Mouse (Mus musculus): Measurements from ENCODE around the gene Ankrd53. TPM values are rescaled to one million over a fixed set of nuclear protein-coding genes. Genes with fewer than 3 reads are reported as not detected.

The Ankrd53 gene
- polyA plus RNA-seq (2015; fragmentation: Nextera tagmentation; extraction: Ambion mirVana) = 0.15 and 0.30 TPM in 2 replicates

- Histone ChIP-seq H3K9me3 (no peaks in the 10 kb centered on the region), H3K4me3 (peak within 1 kb of the TSS; percentile 41), H3K9ac (peak within 1 kb of the TSS; percentile 66), H3K4me2 (peak within 1 kb of the TSS; percentile 68), H3K27ac (no peak within 1 kb of the TSS), H3K36me3 (no peaks in the 10 kb centered on the region), H3K4me1 (peaks cover 17% of the 10 kb centered on the region), H3K27me3 (peaks cover 67% of the 10 kb centered on the region)
- no peak for ATAC-seq (ENCODE audit: insufficient number of reproducible peaks, insufficient read depth, low FRiP score, low TSS enrichment, low read depth)
- WGBS = 23% methylated on average over 6 of the region's 6 CpGs
Observed at GRCm38 (mm10) chr6:83762344-83762743, at the start of gene Ankrd53. Ankrd53 (plus strand) TSS chr6:83762644.

DNA sequence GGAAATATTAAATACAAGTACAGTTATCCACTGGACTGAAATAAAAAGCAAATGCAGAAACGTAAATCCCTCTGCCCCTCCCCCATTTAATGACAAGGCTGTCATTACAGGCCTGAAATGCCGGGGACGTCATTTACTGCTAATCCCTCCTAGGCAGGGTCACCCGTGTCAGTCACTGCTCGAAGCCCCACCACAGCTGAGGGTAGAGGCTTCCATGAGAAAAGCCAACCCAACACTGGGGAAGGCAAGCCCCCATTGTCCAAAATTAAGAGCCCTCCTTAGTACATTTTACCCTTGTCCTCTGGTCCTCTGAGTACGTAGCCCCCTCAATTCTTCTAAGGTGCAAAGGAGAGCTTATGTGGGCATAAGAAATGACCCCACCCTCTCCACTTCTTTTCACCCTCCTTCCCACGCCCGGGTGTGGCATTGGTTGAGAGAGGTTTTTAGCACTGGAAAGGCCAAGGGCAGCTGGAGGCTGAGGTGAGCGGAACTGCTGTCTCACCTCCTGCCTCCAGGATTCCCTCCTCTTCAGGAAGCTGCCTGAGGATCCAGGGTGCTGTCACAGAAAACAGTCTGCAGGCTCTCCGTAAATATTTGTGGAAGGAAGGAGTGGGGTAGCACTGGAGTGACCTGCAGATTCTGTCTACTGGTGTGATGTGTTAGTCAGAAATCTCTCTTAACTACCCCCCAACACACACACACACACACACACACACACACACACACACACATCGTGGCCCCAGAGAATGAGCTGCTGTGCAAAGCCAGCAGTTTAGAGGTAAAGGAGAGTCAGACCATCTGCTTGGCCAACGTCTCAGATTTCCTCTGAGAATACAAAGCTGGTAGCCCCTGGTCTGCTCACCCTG lies 48.9 kb upstream of the Ankrd53 start:
- 3% methylated on average over 12 of the region's 12 CpGs for WGBS
- Histone ChIP-seq H3K27me3 (peaks cover 99% of the 10 kb centered on the region), H3K9me3 (no peaks in the 10 kb centered on the region), H3K36me3 (no peaks in the 10 kb centered on the region), H3K9ac (no peak overlapping the region), H3K4me3 (no peak overlapping the region), H3K4me1 (peaks cover 24% of the 10 kb centered on the region), H3K27ac (no peak overlapping the region), H3K4me2 (no peak overlapping the region)
- no peak for ATAC-seq (ENCODE audit: insufficient number of reproducible peaks, insufficient read depth, low FRiP score, low TSS enrichment, low read depth)

- Histone ChIP-seq H3K27ac (no peak overlapping the region), H3K9me3 (no peaks in the 10 kb centered on the region), H3K36me3 (no peaks in the 10 kb centered on the region), H3K4me1 (peaks cover 24% of the 10 kb centered on the region), H3K27me3 (peaks cover 99% of the 10 kb centered on the region), H3K4me2 (no peak overlapping the region), H3K9ac (no peak overlapping the region), H3K4me3 (no peak overlapping the region)
- 1% methylated on average over 34 of the region's 34 CpGs for WGBS
- no peak for ATAC-seq (ENCODE audit: insufficient number of reproducible peaks, insufficient read depth, low FRiP score, low TSS enrichment, low read depth)
Observed at GRCm38 (mm10) chr6:83714221-83715123, 48.0 kb upstream of the Ankrd53 start.

- H3K4me2 ChIP-seq = no peak overlapping the region
- WGBS = 2% methylated on average over 30 of the region's 30 CpGs
- ATAC-seq (ENCODE audit: insufficient number of reproducible peaks, insufficient read depth, low FRiP score, low TSS enrichment, low read depth) = no peak
- H3K27ac ChIP-seq = no peak overlapping the region
- no peak overlapping the region for H3K4me3 ChIP-seq
- H3K4me1 ChIP-seq = peaks cover 21% of the 10 kb centered on the region
- H3K27me3 ChIP-seq = peaks cover 99% of the 10 kb centered on the region
- H3K9me3 ChIP-seq = no peaks in the 10 kb centered on the region
- H3K36me3 ChIP-seq = no peaks in the 10 kb centered on the region
- H3K9ac ChIP-seq = no peak overlapping the region
Observed at GRCm38 (mm10) chr6:83715461-83716196, 46.8 kb upstream of the Ankrd53 start.

DNA sequence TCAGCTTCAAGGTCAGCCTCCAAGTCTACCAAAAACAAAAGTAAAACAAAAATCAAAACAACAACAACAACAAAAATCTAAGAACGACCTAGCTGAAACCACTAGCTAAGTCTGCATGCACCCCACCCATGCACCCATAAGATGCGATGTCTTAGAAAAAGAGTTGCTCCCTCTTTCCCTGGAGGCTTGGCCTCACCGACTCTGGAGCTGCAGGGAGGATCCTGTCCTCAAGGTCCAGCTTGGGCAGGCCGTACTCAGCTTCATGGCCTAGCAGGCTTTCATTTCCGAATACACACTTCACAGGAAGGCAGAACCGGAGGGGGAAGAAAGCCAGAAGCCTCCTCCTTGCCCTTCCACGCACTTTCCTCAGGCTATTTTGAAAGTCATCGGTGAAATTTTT lies 45.4 kb upstream of the Ankrd53 start:
- no peaks in the 10 kb centered on the region for H3K36me3 ChIP-seq
- WGBS = 1% methylated on average over 8 of the region's 8 CpGs
- no peak overlapping the region for H3K4me3 ChIP-seq
- no peaks in the 10 kb centered on the region for H3K9me3 ChIP-seq
- no peak overlapping the region for H3K4me2 ChIP-seq
- no peak overlapping the region for H3K9ac ChIP-seq
- H3K27me3 ChIP-seq = peaks cover 99% of the 10 kb centered on the region
- H3K27ac ChIP-seq = no peak overlapping the region
- no peak for ATAC-seq (ENCODE audit: insufficient number of reproducible peaks, insufficient read depth, low FRiP score, low TSS enrichment, low read depth)
- peaks cover 7% of the 10 kb centered on the region for H3K4me1 ChIP-seq

DNA sequence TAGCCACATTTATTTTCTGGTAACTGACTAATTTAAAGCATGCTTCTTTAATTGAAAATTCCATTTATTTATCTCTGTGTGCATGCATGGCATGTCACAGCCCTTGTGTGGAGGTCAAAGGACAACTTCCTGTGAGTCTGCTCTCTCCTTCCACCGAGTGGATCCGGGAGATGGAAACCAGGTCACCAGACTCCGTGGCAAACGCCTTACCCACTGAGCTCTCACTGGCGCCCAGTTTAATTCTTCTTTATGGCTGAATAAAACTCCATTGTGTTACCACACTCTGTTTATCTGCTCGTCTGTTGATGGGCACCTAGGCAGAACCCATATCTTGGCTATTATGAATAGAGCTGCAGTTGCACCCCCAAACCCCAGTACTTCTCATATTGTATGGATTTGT lies 39.9 kb upstream of the Ankrd53 start:
- peaks cover 81% of the 10 kb centered on the region for H3K27me3 ChIP-seq
- WGBS = 17% methylated on average over 6 of the region's 6 CpGs

DNA sequence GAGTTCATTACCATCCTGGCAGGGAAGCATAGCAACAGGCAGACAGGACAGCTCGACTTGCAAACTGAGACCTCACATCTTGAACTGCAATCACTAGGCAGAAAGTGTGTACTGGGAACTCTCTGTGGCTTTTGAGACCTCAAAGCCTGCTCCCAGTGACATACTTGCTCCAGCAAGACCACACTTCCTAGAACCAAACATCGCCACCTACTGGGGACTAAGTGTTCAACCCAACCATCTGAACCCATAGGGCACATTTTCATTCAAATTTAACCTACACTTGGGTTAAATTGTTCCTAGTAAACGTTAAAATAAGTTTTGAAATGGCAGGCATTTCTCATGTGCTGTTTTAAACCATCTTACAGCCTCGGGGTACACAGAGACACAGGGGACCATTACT lies 35.3 kb upstream of the Ankrd53 start:
- no peaks in the 10 kb centered on the region for H3K9me3 ChIP-seq
- ATAC-seq (ENCODE audit: insufficient number of reproducible peaks, insufficient read depth, low FRiP score, low TSS enrichment, low read depth) = no peak
- WGBS = 38% methylated on average over 4 of the region's 4 CpGs
- H3K4me2 ChIP-seq = no peak overlapping the region
- no peaks in the 10 kb centered on the region for H3K4me1 ChIP-seq
- no peaks in the 10 kb centered on the region for H3K36me3 ChIP-seq
- no peak overlapping the region for H3K9ac ChIP-seq
- H3K27me3 ChIP-seq = peaks cover 57% of the 10 kb centered on the region
- no peak overlapping the region for H3K27ac ChIP-seq
- H3K4me3 ChIP-seq = no peak overlapping the region

More for the DNA sequence above, 39.9 kb upstream of the Ankrd53 start:
- no peaks in the 10 kb centered on the region for H3K36me3 ChIP-seq
- H3K4me1 ChIP-seq = no peaks in the 10 kb centered on the region
- no peak overlapping the region for H3K9ac ChIP-seq
- H3K4me3 ChIP-seq = no peak overlapping the region
- no peak for ATAC-seq (ENCODE audit: insufficient number of reproducible peaks, insufficient read depth, low FRiP score, low TSS enrichment, low read depth)
- no peak overlapping the region for H3K4me2 ChIP-seq
- H3K9me3 ChIP-seq = no peaks in the 10 kb centered on the region
- no peak overlapping the region for H3K27ac ChIP-seq

DNA sequence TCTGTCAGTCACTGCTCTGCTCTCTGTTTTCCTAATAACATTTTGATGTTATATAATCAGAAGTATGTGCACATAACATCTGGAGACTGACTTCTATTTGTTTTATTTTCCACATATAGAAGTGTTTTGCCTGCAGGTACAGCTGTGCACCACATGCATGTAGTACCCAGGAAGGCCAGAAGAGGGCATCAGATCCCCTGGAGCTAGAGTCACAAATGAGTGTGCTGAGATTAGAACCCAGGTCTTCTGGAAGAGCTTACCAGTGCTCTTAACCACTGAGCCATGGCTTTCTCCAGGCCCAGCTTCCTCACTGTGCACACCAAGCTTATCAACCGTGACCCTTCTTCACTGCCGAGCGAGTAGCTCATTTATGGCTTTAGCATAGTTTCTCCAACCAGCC lies 34.0 kb upstream of the Ankrd53 start:
- 89% methylated on average over 3 of the region's 3 CpGs for whole genome bisulfite sequencing
- ATAC-seq (ENCODE audit: insufficient number of reproducible peaks, insufficient read depth, low FRiP score, low TSS enrichment, low read depth) = no peak

DNA sequence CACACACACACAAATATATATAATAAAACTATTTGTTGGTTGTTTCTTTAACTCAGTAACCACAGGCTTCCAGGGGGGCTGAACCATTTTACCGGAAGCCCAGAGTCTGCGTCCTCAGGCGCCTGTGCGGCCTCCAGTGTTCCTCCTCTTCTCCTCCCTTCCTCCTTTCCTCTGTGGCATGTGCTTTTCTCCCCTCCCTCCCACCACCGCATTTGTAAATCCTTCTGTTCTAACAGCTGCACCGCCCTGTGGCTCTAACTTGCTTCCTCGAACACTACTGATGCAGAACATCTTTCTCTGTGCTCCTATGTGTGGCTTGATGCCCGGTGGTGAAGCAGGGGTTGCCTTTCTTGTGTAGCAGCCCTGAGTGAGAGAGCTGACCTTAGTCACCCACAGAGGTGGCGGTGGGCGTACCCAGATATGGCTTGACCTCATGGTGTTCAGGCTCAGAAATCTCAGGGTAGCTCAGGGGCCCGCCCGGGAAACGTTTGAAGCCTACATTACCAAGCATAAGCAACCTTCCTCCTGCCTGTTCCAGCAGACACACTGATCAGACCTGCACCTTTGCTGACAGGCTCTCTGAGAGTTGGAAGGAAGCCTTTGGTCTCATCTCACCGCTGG lies 33.0 kb upstream of the Ankrd53 start:
- Histone ChIP-seq H3K9me3 (peaks cover 7% of the 10 kb centered on the region; the same call in 1 of the 2 replicates), H3K9ac (no peak overlapping the region), H3K27me3 (peaks cover 44% of the 10 kb centered on the region), H3K4me1 (no peaks in the 10 kb centered on the region), H3K4me2 (no peak overlapping the region), H3K4me3 (no peak overlapping the region), H3K36me3 (no peaks in the 10 kb centered on the region), H3K27ac (no peak overlapping the region)
- WGBS = 58% methylated on average over 14 of the region's 14 CpGs
- no peak for ATAC-seq (ENCODE audit: insufficient number of reproducible peaks, insufficient read depth, low FRiP score, low TSS enrichment, low read depth)

More for the DNA sequence above, 34.0 kb upstream of the Ankrd53 start:
- Histone ChIP-seq H3K27me3 (peaks cover 52% of the 10 kb centered on the region), H3K4me2 (no peak overlapping the region), H3K4me3 (no peak overlapping the region), H3K9ac (no peak overlapping the region), H3K4me1 (no peaks in the 10 kb centered on the region), H3K27ac (no peak overlapping the region), H3K9me3 (no peaks in the 10 kb centered on the region), H3K36me3 (no peaks in the 10 kb centered on the region)

DNA sequence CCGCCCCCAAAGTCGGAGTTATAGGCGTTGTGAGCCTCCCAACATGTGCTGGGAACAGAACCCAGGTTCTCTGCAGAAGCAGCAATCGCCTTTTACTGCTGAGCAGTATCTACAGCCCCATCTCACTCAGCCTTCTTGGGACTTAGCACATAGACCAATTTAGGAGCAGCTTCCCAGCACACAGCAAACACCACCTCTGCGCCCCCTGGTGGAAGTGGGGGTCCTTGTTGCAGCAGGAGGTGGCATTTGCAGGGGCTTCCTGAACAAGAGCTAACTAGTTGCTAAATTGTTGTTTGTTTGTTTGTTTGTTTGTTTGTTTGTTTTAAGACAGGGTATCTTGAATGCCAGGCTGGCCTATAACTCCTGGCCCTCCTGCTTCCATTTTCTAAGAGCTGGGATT lies 31.3 kb upstream of the Ankrd53 start:
- H3K4me1 ChIP-seq = no peaks in the 10 kb centered on the region
- WGBS = 36% methylated on average over 5 of the region's 5 CpGs
- H3K27ac ChIP-seq = no peak overlapping the region
- H3K4me2 ChIP-seq = no peak overlapping the region
- no peak overlapping the region for H3K9ac ChIP-seq
- no peaks in the 10 kb centered on the region for H3K36me3 ChIP-seq
- H3K4me3 ChIP-seq = no peak overlapping the region
- no peak for ATAC-seq (ENCODE audit: insufficient number of reproducible peaks, insufficient read depth, low FRiP score, low TSS enrichment, low read depth)
- H3K9me3 ChIP-seq = peaks cover 7% of the 10 kb centered on the region; the same call in 1 of the 2 replicates
- peaks cover 44% of the 10 kb centered on the region for H3K27me3 ChIP-seq

DNA sequence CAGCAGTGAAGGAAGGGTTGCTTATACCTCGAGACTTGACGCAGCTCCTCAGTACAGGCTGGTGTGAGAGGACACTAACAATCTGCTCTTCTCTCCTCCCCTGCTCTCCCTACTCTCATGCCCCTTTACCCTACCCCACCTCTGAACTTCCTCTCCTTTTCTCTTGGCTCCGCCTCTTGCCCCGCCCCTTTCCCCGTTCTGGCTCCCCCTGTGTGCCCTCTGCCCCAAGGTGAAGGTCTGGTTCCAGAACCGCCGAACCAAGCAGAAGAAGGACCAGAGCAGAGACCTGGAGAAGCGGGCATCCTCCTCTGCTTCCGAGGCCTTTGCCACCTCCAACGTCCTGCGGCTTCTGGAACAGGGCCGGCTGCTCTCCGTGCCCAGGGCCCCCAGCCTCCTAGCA lies 25.1 kb upstream of the Ankrd53 start:
- no peaks in the 10 kb centered on the region for H3K36me3 ChIP-seq
- H3K4me2 ChIP-seq = no peak overlapping the region
- no peak overlapping the region for H3K27ac ChIP-seq
- peaks cover 14% of the 10 kb centered on the region; the same call in 1 of the 2 replicates for H3K9me3 ChIP-seq
- H3K4me3 ChIP-seq = no peak overlapping the region
- WGBS = 37% methylated on average over 13 of the region's 13 CpGs
- peaks cover 36% of the 10 kb centered on the region for H3K27me3 ChIP-seq
- H3K9ac ChIP-seq = no peak overlapping the region
- 0 out of 2 replicates have a peak, but pooled peaks have one; percentile 34 for ATAC-seq (ENCODE audit: insufficient number of reproducible peaks, insufficient read depth, low FRiP score, low TSS enrichment, low read depth)
- peaks cover 4% of the 10 kb centered on the region; the same call in 1 of the 2 replicates for H3K4me1 ChIP-seq
